Mouse (Mus musculus) liver, postnatal 0 days (tissue): ENCODE measurements around the gene Pdzd2.

Experiments used
- CTCF ChIP-seq: sonication (generic); IDR thresholded peaks from 2 replicates; pipeline ENCODE4 v1.5.1; 2016; ENCODE audit warnings: antibody characterized with exemption, low read depth
- EP300 ChIP-seq: IDR thresholded peaks from 2 replicates; pipeline ENCODE4 v1.6.1; 2016; ENCODE audit warnings: antibody characterized with exemption, low read depth, mild to moderate bottlenecking

- no peak for TF ChIP-seq CTCF
- no peak for TF ChIP-seq EP300
Observed at GRCm38 (mm10) chr15:12503907-12504306, 235.8 kb downstream of the Pdzd2 start.
